Mouse (Mus musculus) frontal cortex, postnatal 14 days (tissue): ENCODE data around the gene Usp9x.

Source experiments
- DNase-seq, 2 experiments: peaks; one replicate each; pipeline ENCODE4 v3.0.0; 2022; ENCODE audit warnings: low spot score in 2 of 2

The Usp9x gene

DNA sequence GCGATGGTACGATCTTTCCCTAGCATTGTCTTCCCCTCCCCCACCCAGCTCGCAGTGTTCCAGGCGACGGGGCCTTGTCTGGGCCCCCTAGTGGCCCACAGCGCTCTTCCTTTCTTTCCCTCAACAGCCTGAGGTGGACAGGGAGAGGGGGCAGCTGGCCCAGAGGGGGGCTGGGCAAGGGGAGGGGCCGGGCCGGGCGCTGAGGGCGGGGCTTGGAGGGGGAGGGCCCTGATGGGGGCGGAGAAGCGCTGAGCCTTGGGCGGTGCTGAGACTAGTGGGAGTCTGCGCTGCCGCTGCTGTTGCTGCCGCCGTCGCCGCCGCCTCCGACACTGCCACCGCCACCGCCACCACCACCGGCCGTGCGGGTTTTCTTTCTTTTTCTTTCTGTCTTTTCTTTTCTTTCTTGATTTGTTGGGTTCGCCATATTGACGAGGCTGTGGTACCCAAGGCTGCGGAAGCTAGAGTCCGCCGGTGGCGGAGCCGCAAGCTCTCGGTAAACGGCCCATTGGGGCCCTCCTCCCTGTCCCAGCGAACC, at the start of gene Usp9x:
TSS of gene Usp9x (plus strand) at position 258 of the 535 bp plus-strand sequence.
- no peak for DNase-seq

DNA sequence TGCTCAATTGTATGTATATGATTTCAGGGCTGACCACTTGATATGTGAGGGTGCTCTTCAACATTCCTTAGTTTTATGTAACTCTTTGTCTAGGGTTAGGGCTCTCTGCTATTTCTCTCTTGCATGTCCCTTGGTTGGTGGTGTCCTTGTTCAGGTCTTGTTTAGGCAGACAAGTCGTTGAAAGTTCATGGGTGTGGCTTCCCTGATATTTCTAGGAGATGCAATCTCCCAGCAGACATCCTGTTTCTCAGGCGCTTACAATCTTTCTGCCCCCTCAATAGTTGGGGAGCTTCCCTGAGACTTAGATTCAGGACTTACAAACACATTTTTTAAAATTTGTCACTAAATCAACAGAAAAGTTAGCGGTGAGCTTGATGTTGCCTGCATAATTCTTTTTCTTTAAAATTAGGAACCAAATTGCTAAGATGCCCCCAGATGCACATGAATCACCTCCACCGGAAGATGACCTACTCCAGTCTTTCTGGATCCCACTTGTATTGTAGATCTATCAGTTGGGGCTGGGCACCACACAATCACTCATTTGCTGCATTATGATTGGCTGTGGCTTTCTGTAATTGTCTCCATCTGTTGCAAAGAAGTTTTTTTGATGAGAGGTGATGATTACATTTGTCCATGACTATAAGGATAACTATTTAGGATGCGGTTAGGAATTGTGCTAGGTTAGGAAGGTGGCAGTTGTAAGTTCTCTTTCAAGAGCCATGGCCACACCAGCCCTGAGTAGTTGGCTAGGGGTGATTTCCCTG, 48.6 kb upstream of the Usp9x start:
- no peak for DNase-seq

DNA sequence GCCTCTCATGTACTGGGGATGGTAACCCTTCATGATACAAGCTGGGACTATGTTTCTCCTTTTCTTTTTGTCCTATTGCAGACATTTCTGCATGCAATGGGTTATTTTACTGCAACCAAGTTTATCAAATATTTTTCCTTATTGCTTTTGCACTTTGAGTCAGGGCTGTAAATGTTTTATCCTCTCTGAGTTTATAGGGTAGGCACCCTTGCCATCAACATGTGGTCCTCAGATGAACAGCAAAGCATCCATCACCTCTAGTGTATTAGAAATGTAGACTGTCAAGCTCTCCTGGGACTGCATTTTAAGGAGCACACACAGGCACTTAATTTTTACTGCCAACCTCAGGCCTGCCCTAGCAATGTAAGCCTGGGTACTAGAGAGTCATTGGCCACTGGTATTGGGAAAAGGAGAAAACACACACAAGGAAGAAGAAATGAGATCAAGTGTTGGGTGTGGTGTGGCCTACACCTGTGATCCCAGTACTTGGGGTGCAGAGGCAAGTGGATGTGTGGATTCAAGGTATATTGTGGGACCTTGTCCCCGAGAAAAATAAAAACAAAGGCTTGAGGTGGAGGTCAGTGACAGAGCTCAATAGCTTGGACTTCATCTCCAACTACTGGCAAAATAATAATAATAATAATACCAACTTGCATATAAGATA, 46.6 kb upstream of the Usp9x start:
- no peak for DNase-seq

DNA sequence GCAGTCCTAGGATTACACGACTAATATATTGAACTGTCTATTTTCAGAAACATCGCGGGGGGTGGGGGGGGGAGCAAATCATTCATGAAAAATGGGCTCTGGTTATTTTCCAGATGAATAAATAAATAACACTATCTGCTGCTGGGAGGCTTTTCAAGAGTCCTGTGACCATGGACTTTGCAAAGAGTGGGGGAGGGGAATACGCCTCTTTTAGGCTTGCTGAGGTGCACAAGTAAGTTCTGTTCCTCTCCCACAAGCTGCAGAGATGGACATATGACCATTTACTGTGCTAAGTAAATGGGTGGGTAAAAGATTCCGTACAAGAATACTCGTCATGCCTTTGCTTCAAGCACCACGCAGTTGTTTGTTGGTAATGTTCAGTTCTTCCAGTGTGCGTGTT, 46.0 kb upstream of the Usp9x start:
- no peak for DNase-seq

DNA sequence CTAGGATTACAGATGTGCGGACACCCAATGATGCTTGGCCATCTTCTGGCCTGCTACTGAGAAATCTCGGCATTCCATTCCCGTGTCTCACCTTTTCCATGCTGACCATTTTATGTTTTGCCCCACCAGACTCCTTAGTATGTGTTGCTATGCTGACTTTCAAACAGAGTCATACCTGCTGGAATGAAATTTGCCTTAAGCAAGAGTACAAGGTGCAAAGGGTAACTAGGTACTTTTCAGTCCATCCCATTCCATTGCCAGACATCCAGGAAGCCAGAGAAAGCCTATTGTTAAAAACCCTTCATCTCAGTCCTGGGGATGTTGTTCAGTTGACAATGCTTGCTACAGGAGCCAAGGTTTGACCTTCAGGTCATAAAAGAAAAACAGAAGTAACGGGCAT, 43.1 kb upstream of the Usp9x start:
- DNase-seq: no peak

DNA sequence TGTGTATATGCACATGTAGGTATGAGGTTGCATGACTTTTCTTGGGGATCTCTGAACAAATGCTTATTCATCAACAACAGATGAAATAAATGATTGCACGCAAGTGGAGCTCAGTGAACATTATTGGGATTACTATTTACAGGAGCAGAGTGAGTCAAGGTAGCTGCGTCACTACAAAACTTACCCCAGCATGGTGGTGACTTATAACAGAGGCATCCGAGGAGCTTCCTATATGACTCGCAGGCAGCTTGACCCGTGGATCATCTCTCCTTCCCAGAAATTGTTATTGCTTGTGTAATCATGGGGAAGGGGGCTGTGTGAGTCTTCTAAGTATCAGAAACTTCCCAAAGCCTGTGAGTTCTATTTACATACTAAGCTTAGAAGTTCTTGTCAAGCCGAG, 41.3 kb upstream of the Usp9x start:
- no peak for DNase-seq

DNA sequence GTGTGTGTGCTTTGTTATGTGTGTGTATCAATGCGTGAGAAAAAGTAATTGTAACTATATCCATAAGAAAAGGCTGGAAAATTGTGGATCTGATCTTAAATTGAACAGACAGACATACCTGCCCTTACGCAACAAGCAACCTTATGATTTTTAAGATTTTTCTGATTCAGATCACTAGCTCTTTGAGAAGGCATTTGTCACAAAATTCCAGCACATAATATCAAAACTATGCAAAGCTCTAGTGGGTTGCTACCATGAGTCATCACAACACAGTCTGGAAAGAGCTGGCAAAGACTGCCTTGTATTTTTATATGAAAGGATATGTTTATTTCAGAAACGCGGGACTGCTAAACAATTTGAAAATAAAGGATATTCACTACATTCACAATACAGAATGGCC, 34.2 kb upstream of the Usp9x start:
- no peak for DNase-seq

DNA sequence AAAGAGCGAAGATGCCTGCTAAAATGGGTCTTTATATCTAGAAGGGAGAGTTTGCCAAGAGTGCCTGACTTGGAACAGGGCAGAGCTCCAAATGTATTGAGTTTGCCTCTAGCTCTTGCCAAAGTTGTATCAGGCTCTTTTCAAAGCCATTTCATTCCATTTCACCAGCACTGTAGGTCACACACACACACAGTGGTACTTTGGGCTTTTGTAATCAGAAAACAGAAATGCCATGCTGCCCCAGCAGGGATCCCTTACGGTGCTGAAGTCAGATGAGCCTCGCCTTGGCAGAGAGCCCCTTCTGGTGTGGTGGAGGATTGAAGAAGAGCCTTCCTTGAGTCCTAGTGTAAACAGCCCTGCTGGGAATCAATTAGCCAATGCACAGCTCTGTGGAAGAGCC, 32.1 kb upstream of the Usp9x start:
- DNase-seq: peak; percentile 5 to 7

DNA sequence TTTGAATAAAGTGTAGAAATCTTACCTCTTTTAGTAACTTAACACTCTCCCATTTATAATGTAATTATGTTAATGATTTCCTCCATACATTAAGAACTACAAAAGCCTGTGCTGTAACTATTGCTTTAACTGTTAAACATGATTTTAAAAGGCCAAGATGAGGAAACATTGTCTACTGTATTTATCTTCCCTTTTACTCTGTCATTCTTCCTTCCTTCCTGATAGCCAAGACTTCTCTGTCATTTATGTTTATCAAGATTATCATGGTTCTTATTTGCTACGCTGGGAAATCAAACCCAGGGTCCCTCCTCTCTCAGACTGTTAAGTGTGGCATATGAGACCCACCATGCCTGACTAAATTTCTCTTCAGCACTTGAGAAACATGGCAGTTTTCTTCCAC, 30.9 kb upstream of the Usp9x start:
- no peak for DNase-seq

DNA sequence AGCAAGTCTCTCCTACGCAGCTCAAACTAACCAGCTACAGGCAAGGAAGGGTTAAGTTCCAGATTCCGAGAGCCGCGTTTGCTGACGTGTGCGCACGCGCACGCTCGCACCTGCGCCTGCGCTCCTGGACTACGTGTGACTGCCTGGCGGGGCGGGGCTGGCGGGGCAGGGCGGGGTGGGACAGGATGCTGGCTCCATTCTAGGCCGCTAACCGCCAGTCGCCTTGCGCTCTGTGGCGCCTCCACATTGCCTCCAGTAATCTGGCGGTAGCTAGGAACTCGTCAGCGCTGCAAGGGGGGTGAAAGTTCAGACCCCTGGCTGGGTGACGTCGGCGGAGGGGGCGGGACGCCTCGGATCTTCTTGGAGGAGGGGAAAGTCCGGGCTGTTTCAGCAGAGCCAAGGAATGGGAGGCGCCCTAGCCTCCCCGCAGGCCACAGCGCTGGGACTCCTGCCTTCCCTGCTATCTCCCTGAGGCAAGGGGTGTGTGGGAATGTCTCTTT, 29.6 kb upstream of the Usp9x start:
- DNase-seq: peak; percentile 80 to 90

DNA sequence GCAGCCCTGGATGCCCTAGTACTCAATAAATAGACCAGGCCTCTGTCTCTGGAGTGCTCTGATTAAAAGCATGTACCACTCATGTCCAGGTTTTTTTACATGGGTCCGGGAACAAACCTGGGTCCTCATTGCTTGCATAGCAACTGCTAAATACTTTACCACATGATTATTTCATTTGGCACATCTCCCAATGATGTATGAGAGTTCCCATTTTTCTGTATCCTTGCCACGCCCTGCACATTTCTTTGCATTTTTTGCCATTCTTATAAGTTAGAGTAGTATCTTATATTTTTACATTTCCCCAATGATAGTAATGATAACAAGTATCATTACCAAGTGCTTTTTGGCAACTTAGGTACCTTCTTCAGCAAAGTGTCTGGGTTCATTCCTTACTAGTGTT, 27.5 kb upstream of the Usp9x start:
- DNase-seq: no peak

DNA sequence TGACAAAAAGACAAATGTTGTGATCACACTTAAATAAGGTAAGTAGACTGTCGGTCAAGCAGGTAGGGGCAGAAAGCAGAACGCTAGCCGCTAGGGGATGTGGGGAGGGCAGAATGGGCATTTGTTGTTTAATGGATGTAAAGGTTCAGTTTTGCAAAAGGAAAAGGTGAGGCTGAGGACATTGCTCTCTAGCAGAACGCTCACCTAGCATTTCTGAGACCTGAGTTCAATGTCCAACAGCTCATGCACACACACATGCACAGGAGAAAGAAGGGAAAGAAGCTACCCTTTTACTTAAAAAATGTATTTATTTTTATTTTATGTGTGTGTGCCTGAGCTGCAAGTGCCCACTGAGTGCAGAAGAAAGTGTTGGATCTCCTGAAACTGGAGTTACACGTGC, 26.6 kb upstream of the Usp9x start:
- no peak for DNase-seq

DNA sequence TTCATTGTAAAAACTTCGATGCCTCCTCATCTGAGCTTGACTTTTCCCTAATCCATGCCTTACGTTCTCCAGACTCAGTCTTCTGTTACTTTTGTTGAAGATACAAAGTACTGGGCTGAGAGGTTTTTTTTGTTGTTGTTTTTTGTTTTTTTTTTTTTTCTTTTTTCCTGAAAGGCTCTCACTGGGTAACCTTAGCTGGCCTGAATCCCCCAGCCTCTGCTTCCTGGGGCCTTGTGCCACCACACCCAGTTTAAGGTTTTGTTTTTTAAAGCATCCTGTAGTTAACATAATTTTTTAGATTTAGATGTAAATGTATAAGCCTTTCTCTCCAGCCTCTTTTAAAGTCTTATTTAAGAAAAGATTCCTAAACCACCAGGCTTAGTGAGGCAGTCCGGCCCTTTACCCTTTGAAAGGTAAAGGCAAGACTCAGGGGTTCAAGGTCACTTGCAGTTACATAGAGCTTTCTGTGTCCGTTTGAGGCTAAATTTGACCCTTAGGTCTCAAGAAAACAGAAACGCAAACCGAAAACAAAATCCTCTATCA, 24.3 kb upstream of the Usp9x start:
- DNase-seq: no peak

DNA sequence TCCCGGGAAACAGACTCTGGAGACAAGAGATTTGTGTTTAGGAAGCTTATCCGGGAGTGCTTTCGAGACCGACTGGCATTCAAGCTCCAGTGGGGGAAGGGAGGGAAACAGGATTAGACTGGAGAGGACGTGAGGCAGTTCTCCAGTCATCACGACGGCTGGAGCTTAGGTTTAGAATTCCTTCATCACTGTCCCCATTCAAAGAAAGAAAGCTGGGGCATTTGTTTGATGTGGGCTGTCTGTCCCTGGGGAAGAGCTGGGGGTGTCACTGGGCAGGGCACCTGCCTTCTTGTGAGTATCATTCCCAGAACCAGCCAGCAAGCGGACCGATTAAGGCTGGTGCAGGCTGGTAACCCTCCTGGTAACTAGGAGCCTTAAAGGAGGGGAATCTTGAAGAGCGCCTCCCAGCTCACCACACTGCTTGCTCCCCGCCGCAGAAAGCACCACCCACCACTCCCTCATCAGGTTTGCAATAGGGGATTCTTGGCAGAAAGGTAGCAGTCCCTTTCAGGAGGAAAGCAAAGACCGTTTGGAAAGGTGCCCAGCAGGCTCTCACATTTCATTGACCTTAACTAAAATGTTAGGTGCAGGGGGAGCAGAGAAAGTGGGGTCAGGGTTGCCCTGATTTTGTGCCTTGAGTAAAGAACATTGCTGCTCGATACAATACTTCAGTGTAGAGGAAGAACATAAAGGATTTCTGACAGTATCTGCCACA, 23.5 kb upstream of the Usp9x start:
- DNase-seq: peak; percentile 10 to 33

DNA sequence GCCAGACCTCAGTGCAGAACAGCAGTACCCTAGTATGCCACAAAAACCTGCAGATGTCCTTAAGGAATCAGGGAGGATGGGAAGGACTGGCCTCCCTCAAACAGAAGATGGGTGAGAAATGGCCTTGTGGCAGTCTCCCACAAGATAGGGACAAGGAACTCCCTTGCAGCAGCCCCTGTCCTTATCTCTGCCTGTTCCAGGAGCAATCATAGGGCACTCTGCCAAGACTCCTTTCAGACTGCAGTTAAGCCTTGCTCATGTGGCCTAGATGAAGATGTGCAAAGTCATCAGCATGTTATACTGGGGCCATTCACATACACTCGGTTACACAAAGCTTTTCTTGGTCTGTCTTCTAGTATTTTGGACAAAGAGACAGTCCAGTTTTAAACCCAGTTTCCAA, 16.7 kb upstream of the Usp9x start:
- no peak for DNase-seq

DNA sequence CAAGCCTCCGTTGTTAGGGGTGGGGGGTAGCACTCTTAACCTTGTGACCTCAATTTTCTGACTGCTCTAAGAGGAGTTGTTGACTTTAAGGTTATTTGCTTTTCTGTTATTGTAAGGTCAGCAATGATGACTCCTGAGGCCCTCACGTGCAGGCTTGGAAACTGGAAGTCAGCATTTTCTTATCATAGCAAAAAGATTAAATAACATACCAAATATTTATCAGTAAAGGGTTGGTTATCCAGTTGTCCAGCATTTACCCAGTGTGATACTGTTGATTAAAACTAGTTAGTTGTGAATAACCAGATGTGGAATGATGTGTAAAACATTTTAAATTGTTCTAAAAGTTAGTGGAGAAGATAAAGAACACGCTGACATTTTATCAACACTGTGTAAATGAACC, 9.3 kb upstream of the Usp9x start:
- DNase-seq: no peak

DNA sequence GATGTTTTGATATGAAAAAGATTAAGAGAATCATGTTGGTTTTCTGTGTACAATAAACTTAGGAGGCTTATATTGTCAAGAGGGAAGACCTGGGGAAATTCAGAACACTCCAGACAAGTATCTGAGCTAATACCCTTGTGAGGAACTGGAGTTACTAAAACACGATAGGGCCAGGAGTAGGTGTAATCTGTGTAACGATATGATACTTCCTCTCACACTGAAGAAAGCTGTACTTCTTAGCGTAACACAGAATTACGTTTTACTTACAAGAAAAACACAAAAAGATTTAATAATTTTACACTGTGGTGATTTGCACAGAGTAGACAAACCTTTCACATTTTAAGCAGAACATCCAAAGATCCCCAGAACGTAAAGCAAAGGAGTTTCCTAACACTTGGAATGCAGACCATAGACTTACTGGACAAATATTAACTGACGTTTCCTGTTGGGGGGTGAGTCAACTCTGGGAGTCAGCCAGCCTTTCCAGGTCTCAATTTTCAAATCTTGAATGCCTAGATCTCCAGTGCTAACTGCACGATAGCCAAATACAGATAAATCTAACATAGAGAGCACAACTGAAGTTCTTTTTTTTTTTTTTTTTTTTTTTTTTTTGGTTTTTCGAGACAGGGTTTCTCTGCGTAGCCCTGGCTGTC, 6.9 kb upstream of the Usp9x start:
- no peak for DNase-seq

DNA sequence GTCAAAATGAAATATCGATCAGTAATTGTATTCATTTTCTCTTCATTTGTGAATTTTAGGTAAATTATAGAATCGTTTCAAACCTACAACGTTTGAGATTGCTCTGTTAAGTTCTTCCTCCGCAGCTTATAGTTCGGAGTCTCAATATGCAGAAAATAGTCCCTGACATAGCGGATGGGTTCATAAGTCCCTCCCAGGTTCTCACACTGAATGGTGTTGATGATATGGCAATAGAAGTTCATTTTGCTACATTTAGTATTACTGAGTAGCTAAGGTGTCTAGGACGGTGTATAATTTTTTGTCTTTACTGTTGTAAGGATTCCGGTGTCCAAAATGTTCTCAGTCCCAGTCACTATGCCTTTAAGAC, 1.1 kb upstream of the Usp9x start:
- no peak for DNase-seq

DNA sequence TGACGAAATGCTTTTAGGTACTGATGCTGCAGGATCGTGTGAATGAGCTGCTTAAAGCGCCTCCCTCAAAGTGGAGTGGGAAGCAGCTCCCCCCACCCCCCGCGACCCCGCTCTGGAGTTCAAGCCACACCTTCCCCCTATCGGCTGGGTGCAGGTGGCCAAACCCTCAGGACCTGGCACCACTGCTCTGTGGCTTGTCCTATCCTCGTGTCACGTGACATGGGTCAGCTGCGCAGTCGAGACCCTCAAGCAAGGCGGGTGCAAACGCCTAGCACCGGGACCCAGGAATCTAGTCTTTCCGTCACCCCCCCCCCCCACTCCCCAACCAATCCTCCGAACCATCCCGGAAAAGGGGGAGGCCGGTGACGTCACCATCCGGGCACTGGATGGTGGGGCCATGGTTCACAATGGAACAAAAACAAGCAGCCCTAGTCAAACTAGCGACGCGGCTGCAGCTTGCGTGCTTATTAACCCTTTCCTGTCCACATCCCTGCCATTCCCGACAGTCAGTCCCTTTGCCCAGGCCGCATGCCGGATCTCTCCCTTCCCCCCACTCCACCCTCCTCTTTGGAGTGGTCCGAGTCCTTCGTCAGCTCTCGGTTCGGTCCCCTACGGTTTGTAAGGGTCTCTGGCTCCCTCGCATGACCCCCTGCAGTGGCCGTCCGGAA, 591 bp upstream of the Usp9x start:
- DNase-seq: peak; percentile 87 to 94

DNA sequence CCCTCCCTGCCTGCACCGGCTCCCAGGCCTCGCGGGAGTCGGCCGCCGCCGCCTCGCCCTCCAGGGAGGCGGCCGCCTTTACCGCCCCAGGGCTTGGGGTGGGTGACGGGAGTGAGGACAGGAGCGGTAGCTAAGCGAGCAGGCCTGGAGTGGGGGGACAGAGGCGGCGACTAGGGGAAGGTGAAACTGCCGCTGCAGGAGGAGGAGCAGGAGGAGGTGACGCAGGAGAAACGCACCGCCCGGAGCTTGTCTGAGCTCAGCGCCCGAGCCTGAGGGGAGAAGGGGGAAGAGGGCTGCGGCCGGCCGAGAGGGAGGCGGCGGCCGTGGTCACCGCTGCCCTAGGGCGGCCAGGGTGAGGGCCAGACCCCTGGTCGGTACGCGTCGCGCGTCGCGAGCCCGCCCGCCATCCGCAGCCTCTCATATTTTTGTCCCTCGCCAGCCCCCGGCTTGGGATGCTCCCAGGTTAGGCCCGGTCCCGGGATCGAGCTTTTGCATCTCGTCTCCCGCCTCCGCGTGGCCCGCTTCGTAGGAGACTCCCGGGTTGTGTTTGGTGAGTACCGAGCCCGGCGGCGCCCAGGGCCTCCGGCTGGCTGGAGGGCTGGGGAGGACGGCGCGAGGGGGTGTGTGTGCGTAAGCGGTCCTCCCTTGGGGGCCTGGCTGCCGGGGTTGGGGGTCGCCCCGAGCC, 620 bp downstream of the Usp9x start:
- peak; percentile 24 to 33 for DNase-seq
